Mouse (Mus musculus) layer of hippocampus, adult 9-10 months (tissue): ENCODE results near the gene 9430038I01Rik.
"Not testable (repeated sequence)": the region's sequence is repeated elsewhere in the genome, so short reads cannot be mapped to it uniquely, and the experiment has no call there.

Experiments
- DNase-seq: peaks from one replicate; pipeline ENCODE4 v3.0.0; 2022; ENCODE audit warnings: low spot score

Gene 9430038I01Rik

DNA sequence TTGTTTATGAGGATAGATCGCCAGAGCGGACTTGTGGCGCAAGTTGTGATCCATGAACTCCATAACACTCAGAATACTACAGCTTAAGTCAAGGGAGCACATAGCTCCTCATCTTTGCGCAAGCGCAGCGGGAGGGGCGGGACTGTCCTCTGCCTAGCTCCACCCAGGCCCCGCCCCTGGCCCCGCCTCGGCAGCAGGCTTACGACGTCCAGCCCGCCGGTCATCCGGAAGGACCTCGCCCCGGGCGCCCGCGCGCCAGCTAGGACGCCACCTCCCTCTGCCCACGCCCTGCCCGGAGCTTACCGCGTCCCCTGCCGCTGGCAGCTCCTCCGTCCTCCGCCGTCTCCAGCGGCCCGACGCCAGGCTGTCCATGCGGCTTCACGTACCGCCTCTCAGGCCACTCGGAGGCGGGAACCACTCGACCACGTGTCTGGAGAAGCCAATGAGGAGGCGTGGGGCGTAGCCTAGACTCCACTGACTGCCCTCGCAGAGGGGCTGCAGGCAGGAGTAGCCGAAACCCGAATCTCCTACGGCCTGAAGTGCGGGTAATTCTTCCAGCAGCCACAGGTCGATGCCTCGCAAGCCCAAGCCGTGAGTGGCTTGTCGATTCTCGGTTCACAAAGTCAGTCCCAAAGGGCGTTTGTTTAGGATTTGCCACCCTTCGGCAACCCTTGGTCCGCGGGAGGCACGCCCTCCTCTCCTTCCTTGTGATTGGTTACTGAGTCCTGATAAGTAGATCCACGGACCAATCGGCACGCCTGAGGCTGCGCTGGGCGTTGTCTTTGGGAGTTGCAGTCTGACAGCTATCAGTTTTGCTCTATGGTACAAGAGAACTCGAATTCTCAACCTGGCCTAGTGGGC is at the start of gene 9430038I01Rik:
Gene 9430038I01Rik (minus strand): TSS at position 426 of the 861 bp plus-strand sequence.
- peak; percentile 95 for DNase-seq

DNA sequence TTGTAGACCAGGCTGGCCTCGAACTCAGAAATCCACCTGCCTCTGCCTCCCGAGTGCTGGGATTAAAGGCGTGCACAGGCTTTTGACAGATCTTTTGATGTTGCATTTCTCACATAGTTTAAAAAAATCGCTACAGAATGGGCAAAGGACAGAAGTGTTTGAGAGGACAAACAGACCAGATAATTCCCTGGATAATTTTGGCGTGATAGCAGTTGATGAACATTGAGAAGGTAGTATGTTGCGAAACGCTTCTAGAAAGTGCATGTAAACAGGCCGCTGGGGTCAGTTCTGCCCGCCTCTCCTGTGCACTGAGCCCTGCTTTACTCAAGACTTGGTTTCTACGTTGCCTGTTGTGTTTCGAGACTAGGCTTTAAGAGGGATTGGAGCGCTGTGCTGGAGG is 34.8 kb upstream of the 9430038I01Rik start:
- no peak for DNase-seq

DNA sequence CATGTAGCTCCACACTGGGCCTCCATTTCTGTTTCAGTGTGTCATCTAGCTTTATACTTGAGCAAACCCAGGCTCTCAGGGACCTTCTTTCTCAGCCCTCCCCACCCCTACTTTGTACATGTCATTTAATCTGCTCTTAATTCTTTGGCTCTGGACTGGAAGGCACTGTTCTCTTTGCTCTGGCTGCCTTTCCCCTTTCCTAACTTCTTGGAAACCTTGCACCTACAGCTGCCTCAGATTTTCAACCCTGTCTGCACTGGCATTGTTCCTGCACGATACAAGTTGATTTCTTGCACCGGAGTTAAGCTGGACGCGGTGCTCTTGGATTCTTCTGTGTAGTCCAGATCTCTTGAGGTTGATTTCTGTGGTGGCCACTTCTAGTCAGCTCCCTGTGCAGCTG is 32.4 kb upstream of the 9430038I01Rik start:
- DNase-seq: no peak

DNA sequence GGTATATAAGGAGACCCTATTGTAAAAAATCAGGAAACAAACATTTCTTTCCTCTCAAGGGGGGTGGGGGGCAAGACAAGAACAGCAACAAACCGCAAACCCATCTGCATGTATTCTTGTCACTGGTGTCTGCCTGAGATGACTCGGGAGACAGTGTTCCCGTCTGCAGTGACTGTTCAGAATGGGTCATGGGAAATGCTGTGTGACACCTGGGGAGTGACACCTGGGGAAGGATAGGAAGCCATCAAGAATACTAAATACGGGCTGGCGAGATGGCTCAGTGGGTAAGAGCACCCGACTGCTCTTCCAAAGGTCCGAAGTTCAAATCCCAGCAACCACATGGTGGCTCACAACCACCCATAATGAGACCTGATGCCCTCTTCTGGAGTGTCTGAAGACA is 28.4 kb upstream of the 9430038I01Rik start:
- DNase-seq: not testable (repeated sequence)

DNA sequence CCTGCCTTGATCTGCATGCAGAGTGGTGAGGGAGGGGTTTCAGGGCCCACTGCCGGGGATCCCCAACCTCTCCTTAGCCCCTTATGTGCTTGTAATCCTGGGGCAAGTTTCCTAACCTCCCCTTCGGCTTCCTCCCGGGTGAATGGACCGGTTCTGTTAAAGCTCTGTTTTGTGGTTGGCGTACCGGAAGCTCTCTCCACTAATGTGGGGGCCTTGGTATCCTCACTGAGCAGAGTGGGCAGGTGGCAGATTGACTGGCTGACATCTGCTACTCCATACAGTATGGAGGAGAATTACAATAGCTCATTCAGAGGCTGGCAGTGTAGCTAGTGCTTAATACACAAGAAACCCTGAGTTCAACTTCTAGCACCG is 27.6 kb upstream of the 9430038I01Rik start:
- peak; percentile 56 for DNase-seq

DNA sequence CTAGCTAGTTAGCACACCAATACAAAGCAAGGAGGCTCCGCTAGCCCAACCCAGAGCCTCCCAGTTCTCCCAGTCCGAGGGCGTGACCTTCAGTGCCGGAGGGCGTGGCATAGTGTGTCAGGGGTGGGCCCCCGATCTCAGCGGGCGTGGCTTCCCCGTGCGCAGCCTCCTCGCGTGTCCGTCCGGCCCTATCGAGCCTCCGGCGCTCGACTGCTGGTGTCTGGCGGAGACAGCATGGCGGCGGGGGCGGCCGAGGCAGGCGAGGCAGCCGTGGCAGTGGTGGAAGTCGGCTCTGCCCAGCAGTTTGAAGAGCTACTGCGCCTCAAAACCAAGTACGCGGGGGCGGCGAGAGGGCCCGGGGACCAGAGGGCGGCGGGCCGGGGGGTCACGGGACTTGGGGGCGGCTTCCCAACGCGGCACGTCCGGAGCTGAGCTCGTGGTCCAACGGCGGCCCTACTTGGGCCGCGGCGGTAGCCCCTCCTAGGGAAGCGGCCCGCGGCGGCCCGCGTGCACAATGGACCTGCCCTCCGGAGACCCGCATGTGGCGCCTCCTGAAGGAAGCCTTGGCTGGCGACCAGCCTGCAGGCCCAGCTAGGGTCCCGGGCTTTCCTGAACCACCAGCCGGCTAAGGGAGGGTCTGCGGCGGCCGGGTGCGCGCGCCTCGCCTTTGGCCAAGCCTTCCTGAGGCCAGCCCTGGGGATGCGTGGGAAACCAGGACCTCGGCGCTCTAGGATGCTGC is 27.0 kb upstream of the 9430038I01Rik start, which contains the start of gene Glrx3:
Gene Glrx3 (plus strand): TSS at position 175 of the 739 bp plus-strand sequence.
- peak; percentile 90 for DNase-seq

DNA sequence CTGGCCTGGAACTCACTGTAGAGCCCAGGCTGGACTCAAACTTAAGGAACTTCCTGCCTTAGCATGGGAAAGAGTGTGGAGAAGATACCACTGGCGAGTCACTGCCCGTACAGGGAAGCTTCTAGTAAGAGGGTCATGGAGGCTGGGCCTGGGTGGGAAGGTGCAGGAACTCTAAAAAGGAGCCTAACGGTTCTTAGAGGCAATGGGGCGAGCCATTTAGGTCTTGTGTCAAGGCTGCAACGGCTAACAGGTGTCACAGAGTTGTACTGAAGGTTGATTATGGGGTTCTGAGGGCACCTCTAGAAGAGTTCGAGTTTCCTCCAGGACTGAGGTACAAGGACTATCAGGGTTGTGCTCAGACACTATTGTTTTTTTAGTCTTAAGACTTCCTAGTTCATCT is 26.3 kb upstream of the 9430038I01Rik start:
- DNase-seq: no peak

DNA sequence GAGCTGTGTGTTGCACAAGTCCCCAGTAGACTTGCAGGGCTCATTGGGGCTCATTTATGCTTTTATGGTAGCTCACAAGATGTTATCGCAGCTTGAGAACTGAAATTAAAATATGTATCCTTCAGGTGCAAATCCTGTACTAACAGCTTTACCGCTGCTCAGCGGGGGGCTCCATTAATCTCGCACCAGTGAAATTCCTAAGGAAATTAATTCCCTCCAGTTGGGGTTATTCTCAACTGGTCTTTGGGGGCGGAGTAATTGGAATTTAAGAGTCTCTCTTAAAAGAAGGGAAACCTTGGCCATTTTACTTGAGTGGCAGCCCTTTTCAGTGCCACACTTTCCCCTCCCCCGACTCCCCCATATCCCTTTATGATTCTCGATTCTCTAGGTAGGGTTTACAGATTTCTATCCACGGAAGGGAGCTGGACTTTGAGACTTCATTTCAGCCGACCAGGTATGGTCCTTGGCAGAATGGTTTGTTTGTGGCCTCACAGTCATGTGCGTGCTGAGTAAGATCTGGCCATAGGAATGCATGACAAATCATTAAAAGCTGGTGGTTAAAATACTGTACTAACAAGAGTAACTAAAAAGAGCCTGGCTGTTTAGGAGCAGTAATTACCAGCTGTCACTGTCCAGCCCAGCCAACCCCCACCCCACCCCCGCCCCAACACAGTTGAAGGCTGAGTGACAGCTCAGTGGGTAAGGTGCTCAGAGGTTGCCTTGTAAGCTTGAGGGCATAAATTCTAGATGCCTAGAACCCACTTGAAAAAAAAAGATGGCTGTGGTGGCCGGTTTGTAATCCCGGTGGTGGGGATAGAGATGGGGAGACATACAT is 21.4 kb upstream of the 9430038I01Rik start:
- DNase-seq: no peak

DNA sequence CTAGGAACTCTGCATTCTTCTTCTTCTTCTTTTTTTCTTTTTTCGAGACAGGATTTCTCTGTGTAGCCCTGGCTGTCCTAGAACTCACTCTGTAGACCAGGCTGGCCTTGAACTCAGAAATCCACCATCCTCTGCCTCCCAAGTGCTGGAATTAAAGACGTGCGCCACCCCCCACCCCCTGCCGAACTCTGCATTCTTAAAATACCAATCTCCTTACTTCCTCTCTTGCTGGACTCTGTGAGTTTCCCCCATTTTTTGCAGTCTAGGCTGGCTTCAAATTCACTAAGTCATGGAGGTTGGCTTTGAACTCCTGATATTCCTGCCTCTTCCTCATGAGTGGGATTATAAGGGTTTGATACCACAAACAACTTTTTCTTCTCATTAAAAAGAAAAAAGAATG is 16.1 kb upstream of the 9430038I01Rik start:
- no peak for DNase-seq

DNA sequence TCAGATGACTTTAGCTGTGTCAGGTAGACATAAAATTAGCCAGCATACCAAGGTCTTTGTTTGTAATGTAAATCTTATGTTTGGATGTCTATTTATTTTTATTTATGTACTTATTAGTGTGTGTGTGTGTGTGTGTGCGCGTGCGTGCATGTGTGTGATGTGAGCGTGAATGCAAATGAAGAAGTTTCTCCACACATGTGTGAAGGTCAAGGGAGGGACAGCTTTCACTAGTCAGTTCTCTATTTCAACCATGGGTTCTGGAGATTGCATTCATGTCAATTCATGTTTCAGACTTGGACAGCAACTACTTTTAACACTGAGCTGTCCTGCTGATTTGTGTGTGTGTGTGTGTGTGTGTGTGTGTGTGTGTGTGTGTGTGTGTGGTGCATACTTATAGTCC is 10.7 kb upstream of the 9430038I01Rik start:
- DNase-seq: no peak

DNA sequence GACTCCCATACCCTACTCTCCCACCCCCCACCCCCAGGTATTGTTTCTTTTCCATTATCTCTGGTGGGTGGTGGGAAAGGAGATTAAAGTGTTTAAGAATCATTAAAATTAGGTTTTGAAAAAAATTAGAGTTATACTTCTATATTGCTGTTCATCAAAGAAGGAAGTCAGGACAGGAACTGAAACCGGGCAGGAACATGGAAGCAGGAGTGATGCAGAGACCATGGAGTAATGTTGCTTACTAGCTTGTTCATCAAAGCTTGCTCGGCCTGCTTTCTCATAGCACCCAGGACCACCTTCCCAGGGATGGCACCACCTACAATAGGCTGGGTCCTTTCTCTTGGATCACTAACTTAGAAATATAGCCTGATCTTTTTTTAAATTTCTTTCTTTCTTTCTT is 10.0 kb upstream of the 9430038I01Rik start:
- DNase-seq: no peak

DNA sequence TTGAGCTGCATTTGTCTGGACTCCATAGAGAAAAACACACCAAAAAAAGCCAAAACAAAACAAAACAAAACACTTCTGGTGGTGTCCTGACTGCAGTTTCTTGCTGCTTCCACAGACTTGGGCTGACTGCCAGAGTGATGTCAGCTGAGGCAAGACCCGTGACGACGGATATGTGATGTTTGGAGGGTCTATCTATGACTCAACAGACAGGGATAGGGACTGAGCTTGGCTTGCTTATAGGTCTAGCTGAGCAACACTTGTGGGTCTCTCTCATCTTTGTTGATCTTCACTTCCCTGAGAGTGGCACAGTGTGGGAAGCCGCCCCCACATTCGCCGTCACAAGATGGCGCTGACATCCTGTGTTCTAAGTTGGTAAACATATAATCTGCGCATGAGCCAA is 4.1 kb upstream of the 9430038I01Rik start:
- no peak for DNase-seq

DNA sequence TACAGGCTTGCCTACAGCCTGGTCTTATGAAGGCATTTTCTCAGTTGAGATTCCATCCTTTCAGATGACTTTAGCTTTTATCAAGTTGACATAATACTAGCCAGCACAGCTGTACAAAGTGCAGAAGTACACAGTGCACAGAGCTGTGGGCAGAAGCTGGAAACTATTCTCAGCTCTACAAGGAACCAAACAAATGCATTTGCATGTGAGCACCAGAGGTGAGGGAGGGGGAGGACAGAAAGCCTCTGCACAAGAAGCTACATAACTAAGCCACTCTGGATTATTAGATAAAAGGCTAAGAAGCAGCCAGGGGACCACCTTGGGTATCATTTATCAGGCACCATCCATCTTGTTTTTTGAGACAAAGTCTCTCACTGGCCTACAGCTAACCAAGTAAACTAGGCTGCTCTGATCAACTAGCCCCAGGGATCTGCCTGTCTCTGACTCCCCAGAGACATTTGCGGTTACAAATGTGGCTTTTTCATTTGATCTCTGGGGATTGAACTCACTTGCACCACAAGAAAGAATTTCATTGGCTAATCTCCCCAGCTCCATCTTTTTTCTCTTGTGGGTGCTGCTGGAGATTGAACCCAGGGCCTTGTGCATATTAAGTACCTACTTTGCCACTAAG is 3.0 kb downstream of the 9430038I01Rik start:
- no peak for DNase-seq

DNA sequence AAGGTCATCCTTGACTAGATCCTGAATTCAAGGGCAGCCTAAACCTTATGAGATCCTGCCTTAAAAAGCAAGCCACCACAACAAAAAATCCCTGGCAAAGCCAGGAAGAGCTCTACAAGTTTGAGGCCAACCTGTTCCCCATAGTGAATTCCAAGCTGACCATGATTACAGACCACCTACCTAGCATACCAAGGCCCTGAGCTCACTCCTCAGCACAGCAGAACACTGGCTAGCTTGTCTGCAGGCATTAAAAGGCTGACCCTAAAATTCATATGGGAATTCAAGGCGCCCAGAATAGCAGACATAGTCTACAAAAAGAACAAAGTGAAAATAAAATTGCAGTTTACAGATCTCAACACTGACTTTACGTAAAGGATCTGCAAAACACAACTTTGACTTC is 6.4 kb downstream of the 9430038I01Rik start:
- no peak for DNase-seq

DNA sequence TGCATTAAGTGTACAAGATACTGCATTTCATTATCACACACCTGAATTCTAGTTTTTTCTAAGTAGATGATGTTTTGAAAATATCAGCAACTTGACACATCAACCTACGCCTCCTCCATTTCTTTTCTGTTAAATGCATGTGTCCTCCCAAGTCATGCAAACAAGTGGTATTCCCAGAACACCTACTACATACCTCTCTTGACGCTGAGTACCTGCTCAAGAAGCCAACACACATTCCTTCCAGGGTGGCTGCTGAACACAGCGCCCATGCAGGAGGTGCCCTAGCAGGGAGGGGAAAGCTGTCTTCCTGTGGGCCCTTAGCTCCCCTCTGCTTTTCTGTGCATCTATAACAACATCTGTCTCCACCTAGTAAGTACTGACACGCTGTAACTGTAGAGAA is 11.6 kb downstream of the 9430038I01Rik start:
- DNase-seq: no peak

DNA sequence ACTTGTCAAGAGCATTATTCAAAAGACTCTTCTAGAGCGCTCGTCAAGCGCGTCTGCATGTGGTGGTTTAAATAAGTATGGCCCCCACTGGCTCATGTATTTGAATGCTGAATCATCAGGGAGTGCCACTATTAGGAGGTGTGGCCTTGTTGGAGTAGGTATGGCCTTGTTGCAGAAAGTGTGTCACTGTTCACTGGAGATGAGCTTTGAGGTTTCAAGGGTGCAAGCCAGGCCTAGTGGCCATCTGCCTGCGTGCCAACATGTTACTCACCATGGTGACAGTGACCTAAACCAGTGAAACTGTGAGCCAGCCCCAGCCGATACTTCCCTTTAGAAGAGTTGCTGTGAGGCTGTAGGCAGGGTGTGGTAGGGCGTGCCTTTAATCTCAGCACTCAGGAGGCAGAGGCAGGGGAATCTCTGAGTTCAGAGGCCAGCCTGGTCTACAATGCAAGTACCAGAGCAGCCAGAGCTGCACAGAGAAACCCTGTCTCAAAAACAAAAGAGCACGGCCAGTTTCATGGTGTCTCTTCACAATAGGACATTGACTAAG is 13.1 kb downstream of the 9430038I01Rik start:
- no peak for DNase-seq

DNA sequence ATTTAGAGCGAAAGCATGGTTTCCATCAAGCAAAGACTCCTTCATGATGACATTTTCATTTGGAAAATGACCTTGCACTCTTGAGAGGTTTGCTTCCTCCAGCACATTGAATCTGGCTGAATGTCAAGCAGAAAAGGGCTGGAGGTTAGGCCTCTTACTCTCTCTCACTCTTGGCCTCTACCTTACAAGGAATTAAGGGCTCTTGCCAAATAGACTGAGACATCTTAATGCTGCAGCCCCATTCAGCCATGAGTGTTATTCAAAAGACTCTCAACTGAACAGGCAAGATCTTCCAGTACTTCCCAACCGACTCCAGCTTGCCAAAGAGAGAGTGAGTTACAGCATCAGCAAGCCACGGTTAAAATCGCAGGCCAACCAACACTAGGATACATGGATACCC is 15.1 kb downstream of the 9430038I01Rik start:
- DNase-seq: no peak

DNA sequence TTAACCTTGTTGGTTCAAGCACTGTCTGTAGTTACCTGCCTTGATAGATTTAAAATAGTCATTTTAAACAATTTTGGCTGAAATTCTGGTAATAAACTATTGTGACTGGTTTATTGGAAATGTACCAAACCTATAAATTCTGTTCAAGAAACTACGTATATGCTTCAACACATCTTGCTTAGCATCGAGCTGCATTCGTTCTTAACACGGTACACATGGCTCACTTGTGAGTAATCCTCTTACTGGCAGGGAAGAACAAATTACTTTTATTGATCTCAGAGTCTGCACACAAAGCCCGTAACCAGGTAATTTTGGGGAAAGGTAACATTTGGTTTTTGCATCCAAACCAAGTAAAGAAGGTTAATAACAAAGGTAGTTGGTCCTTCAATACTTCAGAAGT is 22.7 kb downstream of the 9430038I01Rik start:
- no peak for DNase-seq

DNA sequence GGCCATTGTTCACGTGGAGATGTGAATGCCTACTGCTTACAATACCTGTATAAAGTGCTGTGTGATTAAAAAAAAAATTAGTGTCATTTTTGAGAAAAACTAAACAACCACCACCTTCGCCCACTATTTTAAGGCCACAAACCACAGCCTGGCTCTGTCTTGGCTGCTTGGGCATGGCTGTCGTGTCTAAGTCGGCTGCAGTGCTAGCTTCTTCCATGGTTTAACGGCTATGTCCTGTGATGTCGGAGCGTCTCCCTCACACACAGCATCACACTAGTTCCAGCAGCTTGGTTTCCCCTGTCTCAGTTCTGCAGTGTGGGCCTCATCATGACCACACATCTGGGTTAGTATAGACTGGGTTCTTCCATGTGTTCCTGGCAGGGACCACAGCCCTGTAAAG is 35.6 kb downstream of the 9430038I01Rik start:
- no peak for DNase-seq

DNA sequence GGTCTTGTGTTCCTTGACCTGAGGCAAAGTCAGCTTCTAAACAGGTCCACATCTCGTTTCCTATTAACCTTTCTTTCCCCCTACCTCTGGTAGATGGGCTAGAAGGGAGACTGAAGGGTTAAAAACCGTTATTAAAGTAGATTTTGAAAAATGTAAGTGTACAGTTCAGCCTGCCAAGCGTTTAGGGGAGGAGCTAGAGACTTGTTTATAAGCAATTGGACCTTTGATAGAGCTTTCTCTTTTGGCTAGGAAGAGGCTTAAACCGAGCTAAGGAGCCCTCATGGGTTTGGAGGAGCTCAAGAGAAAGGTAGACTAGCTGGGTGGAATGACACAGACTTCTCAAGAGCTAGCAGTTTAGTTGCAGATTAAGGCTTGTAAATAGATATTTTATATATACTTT is 38.8 kb downstream of the 9430038I01Rik start:
- DNase-seq: no peak

DNA sequence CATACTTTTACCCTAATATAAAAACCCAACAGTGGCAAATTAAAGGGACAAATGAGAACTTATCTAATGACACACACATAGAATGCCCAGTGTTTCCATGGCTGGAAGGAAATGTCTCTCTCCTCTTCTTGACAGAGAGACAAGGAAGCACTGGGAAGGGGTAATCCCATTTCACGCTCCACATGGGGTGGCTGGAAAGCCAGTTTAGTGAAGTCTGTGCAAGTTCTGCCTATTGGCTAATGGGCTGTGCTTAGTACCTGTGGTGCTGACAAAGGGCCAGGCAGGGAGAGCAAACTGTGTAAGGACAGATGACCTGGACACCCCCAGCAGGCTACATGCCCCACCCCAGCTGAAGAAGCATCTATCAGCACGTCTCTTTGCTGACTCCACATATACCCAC is 40.4 kb downstream of the 9430038I01Rik start:
- DNase-seq: no peak

DNA sequence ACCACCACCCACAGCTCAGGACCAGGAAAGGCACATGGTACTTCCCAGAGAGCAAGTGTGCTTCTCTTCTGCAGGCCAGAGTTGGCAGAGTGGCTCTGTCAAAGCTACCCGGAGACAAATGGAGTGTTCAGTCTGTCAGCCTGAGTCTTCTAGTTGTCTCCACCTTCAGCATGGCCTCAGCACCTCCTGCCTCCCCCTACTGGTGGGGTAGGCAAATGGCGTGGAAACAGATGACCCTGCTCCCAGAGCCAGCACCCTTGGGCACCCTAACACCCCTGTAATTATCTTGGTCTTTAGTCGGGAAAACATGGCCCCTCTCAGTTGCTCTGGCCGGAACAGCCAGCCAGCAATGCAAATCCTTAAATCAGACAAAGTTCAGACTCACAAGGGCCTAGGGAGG is 43.8 kb downstream of the 9430038I01Rik start:
- DNase-seq: no peak
